Mouse (Mus musculus): ENCODE results near the gene Stim2.

Gene Stim2

GRCm38 (mm10) chr5:53998146-53998742 is at the start of gene Stim2:
Gene Stim2 (plus strand): TSS chr5:53998499.
- peak; percentile 79 for ATAC-seq (ENCODE audit: insufficient number of reproducible peaks, low FRiP score, low TSS enrichment)

- no peak for ATAC-seq (ENCODE audit: insufficient number of reproducible peaks, low FRiP score, low TSS enrichment)
Observed at GRCm38 (mm10) chr5:53948606-53949266, 49.6 kb upstream of the Stim2 start.

- no peak for ATAC-seq (ENCODE audit: insufficient number of reproducible peaks, low FRiP score, low TSS enrichment)
Observed at GRCm38 (mm10) chr5:53950189-53950588, 48.1 kb upstream of the Stim2 start.

- no peak for ATAC-seq (ENCODE audit: insufficient number of reproducible peaks, low FRiP score, low TSS enrichment)
Observed at GRCm38 (mm10) chr5:53953216-53953615, 45.1 kb upstream of the Stim2 start.

- ATAC-seq (ENCODE audit: insufficient number of reproducible peaks, low FRiP score, low TSS enrichment), result no peak
Observed at GRCm38 (mm10) chr5:53953797-53954196, 44.5 kb upstream of the Stim2 start.

GRCm38 (mm10) chr5:53955966-53956365 is 42.3 kb upstream of the Stim2 start:
- no peak for ATAC-seq (ENCODE audit: insufficient number of reproducible peaks, low FRiP score, low TSS enrichment)

GRCm38 (mm10) chr5:53956396-53957314 is 41.6 kb upstream of the Stim2 start:
- no peak for ATAC-seq (ENCODE audit: insufficient number of reproducible peaks, low FRiP score, low TSS enrichment)

GRCm38 (mm10) chr5:53957348-53957747 is 41.0 kb upstream of the Stim2 start:
- ATAC-seq (ENCODE audit: insufficient number of reproducible peaks, low FRiP score, low TSS enrichment), result no peak

GRCm38 (mm10) chr5:53961229-53961628 is 37.1 kb upstream of the Stim2 start:
- ATAC-seq (ENCODE audit: insufficient number of reproducible peaks, low FRiP score, low TSS enrichment), result no peak

GRCm38 (mm10) chr5:53961830-53962515 is 36.3 kb upstream of the Stim2 start:
- 0 out of 2 replicates have a peak, but pooled peaks have one; percentile 15 for ATAC-seq (ENCODE audit: insufficient number of reproducible peaks, low FRiP score, low TSS enrichment)

- ATAC-seq (ENCODE audit: insufficient number of reproducible peaks, low FRiP score, low TSS enrichment), result no peak
Observed at GRCm38 (mm10) chr5:53965656-53966055, 32.6 kb upstream of the Stim2 start.

- ATAC-seq (ENCODE audit: insufficient number of reproducible peaks, low FRiP score, low TSS enrichment), result no peak
Observed at GRCm38 (mm10) chr5:53967560-53967959, 30.7 kb upstream of the Stim2 start.

GRCm38 (mm10) chr5:53970178-53970577 is 28.1 kb upstream of the Stim2 start:
- ATAC-seq (ENCODE audit: insufficient number of reproducible peaks, low FRiP score, low TSS enrichment), result no peak

GRCm38 (mm10) chr5:53971201-53971600 is 27.1 kb upstream of the Stim2 start:
- no peak for ATAC-seq (ENCODE audit: insufficient number of reproducible peaks, low FRiP score, low TSS enrichment)

GRCm38 (mm10) chr5:53972905-53973304 is 25.4 kb upstream of the Stim2 start:
- no peak for ATAC-seq (ENCODE audit: insufficient number of reproducible peaks, low FRiP score, low TSS enrichment)

- ATAC-seq (ENCODE audit: insufficient number of reproducible peaks, low FRiP score, low TSS enrichment), result no peak
Observed at GRCm38 (mm10) chr5:53976497-53976896, 21.8 kb upstream of the Stim2 start.

- ATAC-seq (ENCODE audit: insufficient number of reproducible peaks, low FRiP score, low TSS enrichment), result no peak
Observed at GRCm38 (mm10) chr5:53977060-53977459, 21.2 kb upstream of the Stim2 start.

GRCm38 (mm10) chr5:53983358-53983757 is 14.9 kb upstream of the Stim2 start:
- ATAC-seq (ENCODE audit: insufficient number of reproducible peaks, low FRiP score, low TSS enrichment), result no peak

GRCm38 (mm10) chr5:53985632-53986031 is 12.7 kb upstream of the Stim2 start:
- ATAC-seq (ENCODE audit: insufficient number of reproducible peaks, low FRiP score, low TSS enrichment), result no peak

GRCm38 (mm10) chr5:53987496-53987895 is 10.8 kb upstream of the Stim2 start:
- no peak for ATAC-seq (ENCODE audit: insufficient number of reproducible peaks, low FRiP score, low TSS enrichment)

- no peak for ATAC-seq (ENCODE audit: insufficient number of reproducible peaks, low FRiP score, low TSS enrichment)
Observed at GRCm38 (mm10) chr5:53988053-53988452, 10.2 kb upstream of the Stim2 start.

Data from cerebellum, adult (tissue).